Mouse (Mus musculus): Measurements from ENCODE around the gene AC161166.1. TPM values are rescaled to one million over a fixed set of nuclear protein-coding genes. Genes with fewer than 3 reads are reported as not detected.

Gene AC161166.1
- total and polyA plus RNA-seq, 3 experiments = 0.08 TPM; not detected in 2

DNA sequence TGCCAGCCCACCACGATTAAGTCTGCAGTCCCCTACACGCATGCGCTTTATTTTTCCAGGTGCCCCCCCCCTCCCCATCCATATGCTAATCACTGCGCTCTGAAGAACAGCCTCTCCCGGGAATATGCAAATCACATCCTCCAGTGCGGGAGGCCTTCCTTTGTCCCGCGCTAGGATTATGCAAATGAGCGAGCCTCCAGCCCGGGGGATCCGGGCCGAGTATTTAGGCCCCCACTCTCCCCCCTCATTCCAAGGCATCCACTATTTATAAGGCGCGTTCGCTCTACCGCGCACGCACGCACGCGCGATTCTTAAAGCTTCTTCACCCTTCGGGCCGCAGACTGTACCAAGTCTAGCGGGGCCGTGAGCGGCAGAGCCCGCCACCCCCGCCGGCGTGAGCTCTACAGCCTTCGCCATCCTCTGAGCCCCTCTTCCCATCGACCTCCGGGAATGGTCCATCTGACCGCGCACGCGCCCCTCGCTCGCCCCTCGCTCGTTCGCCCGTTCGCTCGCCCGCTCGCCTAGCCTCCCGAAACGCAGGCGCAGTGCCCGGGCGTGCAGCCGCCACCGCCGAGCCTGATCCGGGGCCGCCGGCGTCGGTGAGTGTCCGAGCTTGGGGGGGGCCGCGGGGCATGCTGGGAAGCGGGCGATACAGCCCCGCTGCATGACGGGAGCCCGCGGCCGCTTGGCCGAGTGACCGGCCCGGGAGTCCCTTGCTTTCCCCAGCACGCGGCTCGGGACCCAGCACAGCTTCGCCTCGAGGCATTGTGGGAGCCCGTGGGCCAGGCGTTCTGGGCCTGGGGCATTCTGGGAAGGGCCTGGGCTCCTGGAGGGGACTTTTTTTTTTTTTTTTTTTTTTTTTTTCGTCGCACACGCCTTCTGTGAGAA, 5.2 kb downstream of the AC161166.1 start, which contains the start of gene Zfp428:
Gene Zfp428 (plus strand): TSS at position 169 of the 888 bp plus-strand sequence.
- H3K27ac ChIP-seq (ENCODE audit: insufficient read depth, low read depth) = peak within 1 kb of the TSS; percentile 83
- dilution Hi-C loops (cut with MboI; ENCODE audit: extremely low pct_ligation_motif_present, extremely low pct_unique_long_range_greater_than_20kb, low sequenced_read_pairs) = no loop called here
- in situ Hi-C loops (cut with MboI; ENCODE audit: low pct_ligation_motif_present, low pct_unique_long_range_greater_than_20kb, low sequenced_read_pairs) = no loop called here
- TF ChIP-seq TCF12 (IDR thresholded peaks at IDR 0.05; ENCODE audit: low read depth, low read length) (peak; percentile 82), POLR2AphosphoS2 (IDR thresholded peaks at IDR 0.05; ENCODE audit: low read depth, low read length) (peak; percentile 66; the same call in 1 of the 2 replicates), NRF1 (IDR thresholded peaks at IDR 0.05; ENCODE audit: low read depth, low read length) (peak; percentile 82), ETS1 (conservative IDR thresholded peaks at IDR 0.05; ENCODE audit: low read depth, low read length) (peak; percentile 52), UBTF (IDR thresholded peaks at IDR 0.05; ENCODE audit: low read depth, low read length) (no peak), MAX (IDR thresholded peaks at IDR 0.05; ENCODE audit: low read length) (peak; percentile 92), JUN (IDR thresholded peaks at IDR 0.05; ENCODE audit: insufficient read depth, low read depth, low read length) (no peak), MYC (IDR thresholded peaks at IDR 0.05; ENCODE audit: low read depth, low read length) (peak; percentile 80; the same call in 1 of the 2 replicates), IRF4 (IDR thresholded peaks at IDR 0.05; ENCODE audit: low read depth, low read length) (peak; percentile 72), ZNF384 (IDR thresholded peaks at IDR 0.05; ENCODE audit: low read depth, low read length) (peak; percentile 98), EP300 (IDR thresholded peaks at IDR 0.05; ENCODE audit: low read length) (peak; percentile 38; the same call in 1 of the 2 replicates), HCFC1 (IDR thresholded peaks at IDR 0.05; ENCODE audit: low read depth, low read length) (peak; percentile 68), MEF2A (IDR thresholded peaks at IDR 0.05; ENCODE audit: borderline replicate concordance, low read depth, low read length) (0 out of 2 replicates have a peak, but pooled peaks have one; percentile 54), NELFE (IDR thresholded peaks at IDR 0.05; ENCODE audit: low read depth, low read length) (peak; percentile 94), ZMIZ1 (IDR thresholded peaks at IDR 0.05; ENCODE audit: low read depth, low read length) (peak; percentile 63), PAX5 (IDR thresholded peaks at IDR 0.05; ENCODE audit: low read length) (no peak), MAZ (IDR thresholded peaks at IDR 0.05; ENCODE audit: low read depth, low read length) (peak; percentile 75; the same call in 1 of the 2 replicates), GABPA (IDR thresholded peaks at IDR 0.05; ENCODE audit: insufficient replicate concordance, low read depth, low read length) (no peak), CTCF (conservative IDR thresholded peaks at IDR 0.05 in 1 of 2, IDR thresholded peaks at IDR 0.05 in 1 of 2; ENCODE audit: low read depth in 2 of 2, low read length in 2 of 2) (no peak), RAD21 (IDR thresholded peaks at IDR 0.05; ENCODE audit: low read depth, low read length) (no peak), TBP (conservative IDR thresholded peaks at IDR 0.05; ENCODE audit: low read depth, low read length) (peak; percentile 52; the same call in 1 of the 2 replicates), USF2 (conservative IDR thresholded peaks at IDR 0.05; ENCODE audit: low read depth, low read length) (no peak), SIN3A (IDR thresholded peaks at IDR 0.05; ENCODE audit: low read length) (peak; percentile 75), E2F4 (IDR thresholded peaks at IDR 0.05; ENCODE audit: insufficient replicate concordance, low read depth, low read length) (0 out of 2 replicates have a peak, but pooled peaks have one; percentile 31), MXI1 (IDR thresholded peaks at IDR 0.05; ENCODE audit: low read depth, low read length) (peak; percentile 88), CHD2 (IDR thresholded peaks at IDR 0.05; ENCODE audit: low read length) (no peak; the same call in 1 of the 2 replicates), JUND (conservative IDR thresholded peaks at IDR 0.05; ENCODE audit: low read depth, low read length) (no peak), USF1 (IDR thresholded peaks at IDR 0.05; ENCODE audit: low read depth, low read length) (no peak), SMC3 (IDR thresholded peaks at IDR 0.05; ENCODE audit: low read depth, low read length) (no peak), POLR2A (IDR thresholded peaks at IDR 0.05; ENCODE audit: low read depth, low read length) (peak; percentile 94), BHLHE40 (IDR thresholded peaks at IDR 0.05; ENCODE audit: low read depth, low read length) (peak; percentile 88), CHD1 (IDR thresholded peaks at IDR 0.05; ENCODE audit: low read depth, low read length) (no peak), MAFK (IDR thresholded peaks at IDR 0.05; ENCODE audit: insufficient replicate concordance, low read length) (no peak), ZC3H11A (IDR thresholded peaks at IDR 0.05; ENCODE audit: low read depth, low read length) (no peak), RCOR1 (conservative IDR thresholded peaks at IDR 0.05; ENCODE audit: low read depth, low read length) (peak; percentile 31; the same call in 1 of the 2 replicates), KAT2A (IDR thresholded peaks at IDR 0.05; ENCODE audit: insufficient replicate concordance, low read length) (peak; percentile 59; the same call in 1 of the 2 replicates), ZKSCAN1 (IDR thresholded peaks at IDR 0.05; ENCODE audit: borderline replicate concordance, low read depth, low read length) (no peak)

More for the DNA sequence above, 5.2 kb downstream of the AC161166.1 start, which contains the start of gene Zfp428:
- Histone ChIP-seq H3K79me2 (replicated peaks; ENCODE audit: control insufficient read depth, extremely low read depth, insufficient read depth, poor library complexity, severe bottlenecking) (0 out of 2 replicates have a peak, but pooled peaks cover 2% of the 10 kb centered on the region), H3K4me2 (ENCODE audit: insufficient read depth, low read depth, poor library complexity, severe bottlenecking) (peak within 1 kb of the TSS; percentile 74), H3K4me1 (ENCODE audit: control insufficient read depth in 1 of 2, insufficient read depth in 2 of 2) (peaks cover 0 to 25% of the 10 kb centered on the region in 2 experiments; a peak in 2 of 4 replicates), H3K9ac (ENCODE audit: insufficient read depth, low read depth) (peak within 1 kb of the TSS; percentile 66), H3K9me3 (replicated peaks; ENCODE audit: low read length) (no peaks in the 10 kb centered on the region), H3K4me3 (replicated peaks in 1 of 3; ENCODE audit: low read depth in 2 of 3, low read length in 2 of 3, poor library complexity in 1 of 3) (peak within 1 kb of the TSS; percentile 75 to 88 (median 76)), H3K27me3 (replicated peaks) (peaks cover 2% of the 10 kb centered on the region), H3K36me3 (replicated peaks in 1 of 2; ENCODE audit: control insufficient read depth in 1 of 2, insufficient read depth in 1 of 2, low read length in 1 of 2) (peaks cover 0 to 15% of the 10 kb centered on the region in 2 experiments)
- peak; percentile 92 for DNase-seq (ENCODE audit: extremely low read depth)
